Mouse (Mus musculus): ENCODE data around the gene Nrde2.
"Not testable (repeated sequence)": the region's sequence is repeated elsewhere in the genome, so short reads cannot be mapped to it uniquely, and the experiment has no call there.

Gene Nrde2

DNA sequence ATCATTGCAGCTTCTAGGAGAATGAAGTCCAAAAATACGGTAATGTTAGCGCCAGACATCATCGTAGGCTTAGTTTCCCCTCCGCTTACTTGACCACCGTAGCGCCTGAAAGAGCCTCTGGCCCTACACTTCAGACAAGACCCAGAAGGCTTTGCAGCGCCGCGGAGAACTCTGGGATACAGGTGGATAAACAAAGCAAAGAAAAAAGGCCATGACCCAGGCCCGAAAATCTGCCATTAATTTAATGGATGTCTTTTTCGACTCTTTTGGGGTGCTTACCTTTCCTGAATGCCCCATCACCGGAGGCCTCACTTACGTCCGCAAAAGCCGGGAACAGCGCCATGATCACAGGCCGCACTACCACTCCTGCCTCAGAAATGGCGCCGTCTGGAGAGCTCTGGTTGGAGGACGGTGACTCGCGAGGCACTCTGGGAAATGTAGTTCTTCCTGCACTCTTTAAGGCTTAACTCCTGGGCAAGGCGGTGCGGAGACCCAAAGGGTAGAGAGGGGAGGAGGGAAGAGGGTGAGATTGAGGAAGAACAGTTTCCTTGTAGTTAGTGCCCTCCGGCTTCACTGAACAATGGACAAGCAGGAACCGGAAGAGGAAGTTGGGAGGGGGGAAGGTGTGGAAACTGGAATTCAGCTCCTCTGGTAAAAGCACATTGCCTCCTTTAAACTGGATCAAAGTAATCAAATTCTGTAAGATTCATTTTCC lies at the start of gene Nrde2:
TSS of gene Nrde2 (minus strand) at position 393 of the 715 bp plus-strand sequence.
- peak; percentile 84 for DNase-seq (ENCODE audit: low spot score)

DNA sequence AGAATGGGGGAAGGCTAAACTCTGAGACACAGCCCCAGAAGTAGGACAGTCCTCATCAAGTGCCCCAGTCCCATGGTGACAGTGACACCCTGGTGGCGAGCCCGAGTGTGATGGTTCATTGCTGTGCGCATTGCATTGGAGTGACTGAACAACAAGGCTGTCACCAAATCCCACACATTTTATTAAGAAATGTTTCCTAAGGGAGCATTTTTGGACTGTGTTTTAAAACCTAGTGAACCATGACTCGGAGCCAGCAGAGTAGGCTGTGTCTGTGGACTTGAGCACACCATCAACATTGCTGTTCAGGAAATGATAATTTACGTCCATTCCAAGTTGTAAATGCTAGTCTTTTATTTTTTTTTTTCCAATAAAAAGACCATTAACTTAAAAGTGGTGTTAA lies 47.5 kb upstream of the Nrde2 start:
- no peak for DNase-seq (ENCODE audit: low spot score)

- DNase-seq (ENCODE audit: low spot score) = no peak
Measured at GRCm38 (mm10) chr12:100206521-100206920, 47.1 kb upstream of the Nrde2 start.

GRCm38 (mm10) chr12:100205156-100205555 lies 45.7 kb upstream of the Nrde2 start:
- DNase-seq (ENCODE audit: low spot score) = no peak

GRCm38 (mm10) chr12:100203759-100204158 lies 44.3 kb upstream of the Nrde2 start:
- DNase-seq (ENCODE audit: low spot score) = no peak

DNA sequence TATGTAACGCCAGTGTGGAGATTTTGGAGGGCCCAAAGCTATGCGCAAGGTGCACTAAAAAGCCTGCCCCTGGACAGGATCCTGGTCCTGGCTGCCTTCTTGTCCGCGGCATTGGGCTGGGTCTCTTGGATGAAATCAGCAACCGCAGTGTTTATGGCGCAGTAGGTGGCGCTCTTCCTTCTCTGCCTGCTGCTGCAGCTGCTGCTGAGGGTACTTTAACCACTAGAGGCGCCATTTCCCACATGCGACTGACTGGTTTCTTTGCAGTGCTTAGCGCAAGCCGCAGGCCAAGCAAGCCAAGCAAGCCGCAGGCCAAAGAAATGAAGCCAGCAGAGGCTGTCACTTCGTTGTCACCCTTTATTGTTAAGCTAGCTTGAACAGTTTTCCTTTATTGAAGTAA lies 42.4 kb upstream of the Nrde2 start:
- peak; percentile 84 for DNase-seq (ENCODE audit: low spot score)

DNA sequence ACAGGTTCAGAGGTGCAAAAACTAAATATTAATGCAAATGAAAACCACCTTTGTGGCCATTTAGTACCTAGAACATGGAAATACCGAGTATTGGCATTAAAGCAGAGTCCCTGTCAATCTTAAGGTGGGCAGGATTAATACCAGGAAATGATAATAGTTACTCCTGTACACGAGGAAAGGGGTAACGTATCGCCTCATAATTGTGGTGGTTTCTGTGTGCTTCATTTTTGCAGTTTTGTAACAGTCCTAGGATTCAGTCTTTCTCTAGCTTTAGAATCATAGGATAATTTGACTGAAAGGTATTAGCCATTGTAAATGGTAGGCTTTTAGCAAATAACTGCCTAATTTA lies 41.9 kb upstream of the Nrde2 start:
- no peak for DNase-seq (ENCODE audit: low spot score)

DNA sequence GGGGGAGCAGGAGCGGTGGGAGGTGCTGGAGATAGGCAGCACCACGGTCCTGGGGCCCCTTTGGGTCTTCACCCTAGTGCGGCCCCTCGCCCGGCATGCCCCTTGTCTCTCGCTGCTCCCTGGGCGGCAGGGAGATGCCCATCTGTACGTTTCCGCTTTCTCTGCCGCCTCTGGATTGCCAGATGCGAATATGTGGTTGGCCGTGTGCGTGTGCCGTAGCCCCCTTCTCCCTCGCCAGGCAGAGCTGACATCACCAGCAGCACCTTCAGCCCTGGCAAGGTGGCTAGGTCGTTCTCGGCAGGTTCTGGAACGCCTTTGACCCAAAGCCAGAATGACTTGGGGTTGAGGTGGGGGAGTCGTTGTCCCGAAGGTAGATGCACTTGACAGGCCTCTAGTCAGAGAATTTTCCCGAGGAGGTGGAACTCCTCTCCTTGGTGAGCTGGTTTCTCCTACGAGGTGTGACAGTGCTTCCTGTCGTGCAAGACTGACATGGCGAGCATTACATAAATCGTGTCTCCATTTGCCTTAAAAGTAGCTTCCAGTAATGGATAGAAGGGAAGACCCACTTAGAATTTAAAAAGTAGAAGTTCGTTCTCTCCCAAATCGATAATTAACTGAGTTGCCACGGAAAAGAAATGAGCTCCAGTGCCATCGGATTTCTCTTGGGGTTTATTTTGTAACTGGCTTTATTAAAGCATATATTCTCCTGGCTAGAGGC lies 41.4 kb upstream of the Nrde2 start:
- DNase-seq (ENCODE audit: low spot score) = no peak

DNA sequence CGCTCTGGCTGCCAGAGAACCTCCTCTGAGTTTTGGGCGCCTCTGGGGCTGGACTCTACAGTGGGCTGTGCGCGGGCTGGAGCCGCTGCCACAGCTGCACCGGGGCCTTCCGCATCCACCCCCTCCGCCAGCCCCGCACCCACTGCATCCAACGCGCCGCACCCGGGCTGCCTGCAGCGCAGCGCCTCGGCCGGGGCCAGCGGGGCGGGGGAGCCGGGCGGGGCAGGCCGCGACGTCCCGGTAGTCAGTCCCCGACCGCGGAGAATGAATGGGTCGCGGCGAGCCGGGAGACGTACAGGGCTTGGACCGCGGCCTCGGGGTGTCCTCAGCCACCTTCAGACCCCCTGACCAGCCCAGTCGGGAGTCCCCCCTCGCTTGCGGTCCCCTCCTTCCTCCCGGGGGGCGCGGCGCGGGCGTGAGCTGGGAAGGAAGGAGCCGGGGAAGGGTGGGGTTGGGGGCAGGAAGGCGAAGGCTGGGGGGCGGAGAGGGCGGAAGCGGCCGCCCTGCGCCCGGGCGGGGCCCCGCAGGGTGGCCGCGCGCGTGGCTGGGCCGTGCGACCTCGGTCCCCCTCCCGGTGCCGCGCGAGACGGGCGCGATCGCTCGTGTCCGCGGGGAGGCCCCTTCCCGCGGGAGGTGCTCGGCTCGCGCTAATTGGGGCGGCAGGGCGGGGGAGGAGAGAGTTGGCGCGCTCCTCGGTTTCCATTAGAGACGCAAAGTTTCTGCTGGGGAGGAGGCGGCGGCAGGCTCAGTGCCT lies 40.6 kb upstream of the Nrde2 start:
- peak; percentile 48 for DNase-seq (ENCODE audit: low spot score)

DNA sequence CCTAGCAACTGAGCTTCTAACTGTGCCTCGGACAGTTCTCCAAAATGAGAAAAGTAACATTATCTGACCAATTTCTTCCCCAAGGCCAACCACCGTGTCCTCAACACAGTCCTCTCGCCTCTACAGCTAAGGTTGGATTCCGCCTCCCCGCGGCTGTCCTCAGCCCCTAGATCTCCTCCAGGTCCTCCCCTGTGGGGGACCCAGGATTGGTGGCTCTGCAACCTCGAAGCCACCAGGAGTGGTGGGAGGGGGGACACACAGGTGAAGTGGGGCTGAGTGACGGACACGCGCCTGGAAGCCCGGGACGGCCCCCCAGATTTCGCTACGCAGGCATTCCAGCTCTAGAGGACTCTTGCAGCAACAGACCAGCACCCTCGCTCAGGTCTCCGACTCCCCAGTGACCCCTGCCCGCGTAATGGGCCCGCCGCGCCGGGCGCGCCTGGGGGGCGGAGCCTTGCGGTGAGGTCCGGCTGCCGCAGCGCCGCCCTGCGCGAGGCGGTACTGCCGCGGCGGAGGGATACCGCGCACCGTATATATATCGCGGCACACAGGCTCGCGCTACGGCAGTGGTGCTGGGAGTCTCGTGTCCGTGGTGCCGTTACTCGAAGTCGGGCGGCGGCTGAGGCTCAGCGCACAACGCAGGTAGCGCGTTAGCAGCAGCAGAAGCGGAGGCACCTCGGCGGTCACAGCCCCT lies 39.7 kb upstream of the Nrde2 start, which contains the start of gene Calm1:
TSS of gene Calm1 (plus strand) at position 469 of the 694 bp plus-strand sequence.
- DNase-seq (ENCODE audit: low spot score) = peak; percentile 86

DNA sequence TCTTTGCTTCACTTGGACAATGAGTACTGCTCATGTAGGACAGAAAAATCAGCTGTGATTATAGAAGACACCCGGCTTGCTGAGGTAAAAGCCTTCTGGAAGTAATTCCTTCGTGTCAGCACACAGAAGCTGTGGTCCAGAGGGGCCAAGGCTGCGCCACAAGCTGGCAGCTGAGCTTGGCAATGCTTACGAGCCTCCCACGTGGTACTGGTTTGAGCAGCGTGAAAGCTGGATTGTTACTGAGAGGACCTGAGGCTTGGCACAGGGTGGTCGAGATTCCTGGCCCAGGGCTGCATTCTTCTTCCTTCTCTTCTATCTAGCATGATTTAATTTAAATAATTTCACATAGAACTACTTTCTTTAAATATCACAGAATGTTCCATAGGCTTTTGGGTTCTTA lies 37.3 kb upstream of the Nrde2 start:
- DNase-seq (ENCODE audit: low spot score) = no peak

- DNase-seq (ENCODE audit: low spot score) = no peak
Measured at GRCm38 (mm10) chr12:100194181-100194580, 34.7 kb upstream of the Nrde2 start.

DNA sequence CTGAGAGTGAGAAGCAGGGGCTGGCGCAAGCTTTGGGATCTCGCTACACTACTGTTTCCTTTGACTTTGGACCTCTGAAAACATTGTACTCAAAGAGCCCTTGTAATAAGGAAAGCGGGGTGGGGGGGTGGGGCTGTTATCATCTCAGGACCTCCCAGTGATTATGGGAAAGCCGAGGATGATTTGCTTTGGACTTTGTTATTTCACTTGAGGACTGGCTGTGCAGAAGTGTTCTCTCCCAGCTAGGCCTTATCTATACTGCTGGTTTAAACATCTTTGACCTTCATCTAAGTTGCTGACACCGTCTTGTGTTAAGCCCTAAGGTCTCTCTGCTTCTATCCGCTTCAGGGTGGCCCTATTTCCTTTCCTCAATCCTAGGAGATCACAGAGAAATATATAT lies 31.3 kb upstream of the Nrde2 start:
- DNase-seq (ENCODE audit: low spot score) = no peak

- DNase-seq (ENCODE audit: low spot score) = no peak
Measured at GRCm38 (mm10) chr12:100187756-100188430, 28.4 kb upstream of the Nrde2 start.

DNA sequence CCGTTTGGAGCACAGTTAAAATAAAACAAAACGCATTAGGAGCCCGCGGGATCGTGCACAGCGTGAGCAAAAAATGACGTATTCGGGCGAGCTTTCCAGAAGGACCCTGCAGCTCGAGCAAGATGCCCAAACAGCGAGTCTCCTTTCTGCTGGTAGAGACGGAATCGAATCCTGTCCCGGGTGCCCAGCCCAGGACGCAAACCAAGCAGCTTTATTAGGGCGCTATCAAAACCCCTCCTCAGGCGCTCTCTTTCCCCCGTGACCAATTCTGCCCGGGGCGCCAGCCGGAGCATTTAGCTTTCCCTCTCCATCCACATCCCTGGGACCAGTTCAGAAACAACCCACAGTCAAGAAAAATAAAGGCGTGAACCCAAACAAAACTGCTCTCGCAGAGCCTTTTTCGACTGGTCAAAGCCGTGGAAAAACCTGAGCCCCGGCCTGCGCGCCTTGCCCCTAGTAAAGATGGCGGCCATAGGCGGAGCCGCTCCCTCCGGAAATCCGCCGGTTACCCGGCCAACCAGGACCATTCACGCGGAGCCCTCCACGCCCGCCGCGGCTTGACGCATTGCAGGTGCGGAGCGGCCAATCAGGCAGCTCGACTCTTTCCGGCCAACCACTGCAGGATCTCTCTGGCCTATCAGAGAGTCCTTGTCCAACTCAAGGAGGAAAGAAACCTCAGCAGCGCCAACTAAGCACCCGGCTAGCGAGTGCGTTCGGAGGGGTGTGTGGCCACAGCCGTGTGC lies 27.7 kb upstream of the Nrde2 start:
- peak; percentile 99 for DNase-seq (ENCODE audit: low spot score)

DNA sequence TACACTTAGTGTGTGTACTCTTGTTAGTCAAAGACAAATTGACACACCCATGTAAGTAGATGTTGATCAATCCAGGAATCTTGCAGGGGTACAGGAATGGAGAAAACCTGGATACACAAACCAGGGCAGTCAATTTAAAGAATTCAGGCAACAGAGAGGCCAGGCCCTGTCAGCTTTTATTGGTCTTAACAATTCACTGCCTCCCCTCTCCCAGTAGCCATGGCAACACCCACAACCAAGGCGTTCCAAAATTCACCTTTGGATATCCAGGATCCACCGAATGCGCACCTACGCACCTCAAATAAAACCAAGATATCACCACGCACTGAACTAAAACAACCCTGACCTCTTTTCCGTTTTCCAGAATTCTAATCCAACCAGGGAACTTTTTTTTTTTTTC lies 26.9 kb upstream of the Nrde2 start:
- no peak for DNase-seq (ENCODE audit: low spot score)

DNA sequence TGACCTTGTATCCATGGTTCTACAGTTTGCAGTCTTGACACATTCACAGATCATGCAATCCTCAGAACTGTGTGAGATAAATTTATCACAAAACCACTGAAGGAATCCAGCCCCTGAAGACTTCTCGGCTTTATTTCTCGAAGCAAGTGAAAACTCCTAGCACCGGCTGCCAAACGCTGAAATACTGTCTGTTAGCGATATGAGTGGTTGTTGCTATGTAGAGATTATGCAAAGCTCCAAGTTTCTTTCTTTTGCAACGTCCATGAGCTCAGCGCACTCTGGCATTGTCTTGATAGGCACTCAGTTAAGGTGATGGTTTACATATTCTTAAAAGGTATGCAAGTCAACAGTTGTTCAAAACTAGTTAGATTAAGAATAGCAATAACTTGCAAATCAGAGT lies 26.4 kb upstream of the Nrde2 start:
- DNase-seq (ENCODE audit: low spot score) = no peak

GRCm38 (mm10) chr12:100184976-100185375 lies 25.5 kb upstream of the Nrde2 start:
- not testable (repeated sequence) for DNase-seq (ENCODE audit: low spot score)

GRCm38 (mm10) chr12:100183970-100184369 lies 24.5 kb upstream of the Nrde2 start:
- no peak for DNase-seq (ENCODE audit: low spot score)

DNA sequence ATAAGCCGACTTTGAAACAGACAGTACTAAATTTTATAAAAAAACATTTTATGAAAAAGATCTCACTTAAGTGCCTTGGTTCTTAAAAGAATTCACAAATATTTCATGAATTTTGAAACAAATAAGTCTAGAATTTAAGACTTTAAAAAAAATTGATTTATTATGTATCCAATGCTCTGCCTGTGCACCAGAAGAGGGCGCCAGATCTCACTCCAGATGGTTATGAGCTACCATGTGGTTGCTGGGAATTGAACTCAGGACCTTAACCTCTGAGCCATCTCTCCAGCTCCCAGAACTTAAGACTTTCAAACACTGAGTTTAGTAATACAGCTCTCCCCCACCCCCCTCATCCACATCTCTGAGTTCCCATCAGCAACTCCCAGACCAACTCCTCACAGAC lies 23.2 kb upstream of the Nrde2 start:
- no peak for DNase-seq (ENCODE audit: low spot score)

- no peak for DNase-seq (ENCODE audit: low spot score)
Measured at GRCm38 (mm10) chr12:100180802-100181201, 21.3 kb upstream of the Nrde2 start.

All from ovary, adult 18-20 months (tissue).